Mouse (Mus musculus): ENCODE measurements around the gene Rtl8a.
"Not testable (repeated sequence)": the region's sequence is repeated elsewhere in the genome, so short reads cannot be mapped to it uniquely, and the experiment has no call there.

The Rtl8a gene

GRCm38 (mm10) chrX:53642980-53643961 lies at the start of gene Rtl8a:
TSS of gene Rtl8a (minus strand) at chrX:53643682.
- peak; percentile 58 for DNase-seq

GRCm38 (mm10) chrX:53693141-53693540 lies 49.7 kb upstream of the Rtl8a start:
- DNase-seq: no peak

DNA sequence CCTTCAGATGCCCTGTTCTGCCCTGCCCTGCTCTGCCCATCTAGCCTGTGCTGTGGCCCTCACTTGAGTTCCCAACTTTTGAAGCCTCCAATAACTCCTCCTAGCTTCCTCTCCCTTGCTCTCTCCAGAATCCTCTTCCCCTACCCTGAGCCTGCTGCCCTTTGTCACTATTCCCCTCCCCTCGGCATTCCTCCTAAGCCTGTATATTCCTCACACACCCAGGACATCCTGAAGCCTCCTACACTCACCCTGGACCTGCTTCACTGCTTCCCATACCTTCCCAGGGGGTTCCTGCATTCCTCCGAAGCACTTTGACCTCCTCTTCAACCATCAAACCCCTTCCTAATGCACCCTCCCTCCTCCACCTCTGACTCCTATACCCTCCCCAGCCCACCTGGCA lies 48.6 kb upstream of the Rtl8a start:
- DNase-seq: no peak

DNA sequence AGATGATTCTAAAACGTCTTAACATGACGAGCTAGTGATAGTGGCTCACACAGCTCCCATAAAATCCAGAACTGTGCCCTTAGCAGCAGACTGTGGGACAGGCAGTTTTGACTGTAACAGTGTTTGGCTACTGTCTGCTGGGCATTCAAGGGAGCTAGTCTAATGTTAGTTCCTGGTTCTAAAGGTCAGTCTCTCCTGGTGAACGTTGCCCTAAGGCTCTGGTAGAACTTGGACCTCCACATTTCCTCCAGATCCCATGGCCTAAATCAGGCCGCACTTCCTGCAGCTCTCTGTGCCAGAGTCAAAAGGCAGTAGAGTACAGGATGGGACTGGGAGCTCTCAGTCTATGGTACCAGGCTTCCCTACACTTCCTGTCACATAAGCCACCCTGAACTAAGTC lies 41.2 kb upstream of the Rtl8a start:
- DNase-seq: not testable (repeated sequence)

DNA sequence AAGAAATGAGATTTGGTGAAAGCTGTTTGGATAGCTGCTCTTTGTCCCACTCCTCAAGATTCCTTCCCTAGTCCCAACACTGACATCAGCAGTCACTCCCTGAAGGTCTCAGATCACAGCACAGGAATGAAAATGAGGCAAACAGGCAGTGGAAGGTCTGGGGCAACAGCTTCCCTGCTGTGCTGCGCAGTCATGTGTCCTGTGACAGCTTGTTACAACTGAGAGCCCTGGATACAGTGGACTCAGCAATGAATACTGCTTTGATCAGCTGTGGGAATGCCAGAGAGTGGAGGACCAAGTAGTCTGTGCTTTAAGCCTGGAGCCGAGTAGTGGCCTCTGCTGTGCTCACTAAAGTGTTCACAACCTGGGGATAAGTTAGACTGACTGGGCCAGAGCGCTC lies 39.2 kb upstream of the Rtl8a start:
- DNase-seq: not testable (repeated sequence)

DNA sequence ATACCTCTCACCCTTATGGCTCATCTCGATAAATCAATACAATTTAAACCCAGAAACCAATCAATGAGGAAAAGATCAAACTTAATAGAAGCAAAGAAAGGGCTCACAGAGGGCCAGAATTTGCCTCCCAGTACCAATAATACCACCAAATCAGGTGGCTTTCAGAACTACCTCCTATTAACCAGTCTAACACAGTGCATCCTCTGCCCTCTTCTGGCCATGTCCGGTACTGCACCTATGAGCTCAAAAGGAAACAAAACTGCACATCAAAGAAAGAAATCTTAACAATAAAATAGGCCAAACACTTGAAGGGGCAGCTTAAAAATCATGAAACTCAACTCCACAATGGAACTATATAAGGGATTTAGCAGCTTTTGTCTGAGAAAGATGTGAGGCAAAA lies 33.5 kb upstream of the Rtl8a start:
- DNase-seq: peak; percentile 44

DNA sequence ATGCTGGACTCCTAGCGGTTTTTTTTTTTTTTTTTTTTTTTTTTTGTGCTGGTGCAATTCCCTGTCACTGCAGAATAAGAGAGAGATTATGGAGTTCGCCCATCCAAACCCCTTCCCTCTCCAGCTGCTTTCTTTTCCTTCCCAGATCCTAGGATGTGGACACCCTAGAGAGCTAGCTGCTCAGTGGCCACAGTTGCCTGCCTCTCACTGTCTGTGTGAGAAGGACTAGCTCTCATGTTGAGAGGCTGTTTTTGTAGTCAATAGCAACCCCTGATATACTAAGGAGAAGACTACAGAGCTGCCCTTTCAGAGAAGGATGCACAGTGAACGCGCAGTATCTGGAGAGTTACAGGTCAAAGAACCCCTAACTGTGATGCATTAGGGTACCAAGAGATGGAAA lies 27.2 kb upstream of the Rtl8a start:
- DNase-seq: not testable (repeated sequence)

DNA sequence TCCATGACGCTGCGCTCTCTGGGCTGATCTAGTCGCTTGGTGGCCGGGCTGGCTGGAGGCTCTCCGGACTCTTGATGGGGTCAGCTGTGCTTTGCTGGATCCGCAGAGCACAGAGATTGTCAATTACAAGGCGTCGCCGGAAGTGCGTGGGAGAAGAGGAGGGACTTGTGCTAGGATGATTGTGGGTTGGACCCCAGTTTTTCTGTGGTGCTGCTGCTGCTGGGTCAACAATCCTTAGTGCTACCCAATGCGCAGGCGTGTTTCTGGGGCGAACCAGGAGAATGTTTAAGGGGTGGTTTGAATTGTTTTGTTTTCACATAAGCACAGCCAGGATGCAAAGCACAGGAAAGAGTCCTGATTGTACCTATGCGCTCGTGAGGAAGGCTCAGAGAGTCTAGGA lies 26.8 kb upstream of the Rtl8a start, which contains the start of gene Rtl8b:
Rtl8b (minus strand) TSS at position 115 of the 400 bp plus-strand sequence.
- DNase-seq: peak; percentile 80

DNA sequence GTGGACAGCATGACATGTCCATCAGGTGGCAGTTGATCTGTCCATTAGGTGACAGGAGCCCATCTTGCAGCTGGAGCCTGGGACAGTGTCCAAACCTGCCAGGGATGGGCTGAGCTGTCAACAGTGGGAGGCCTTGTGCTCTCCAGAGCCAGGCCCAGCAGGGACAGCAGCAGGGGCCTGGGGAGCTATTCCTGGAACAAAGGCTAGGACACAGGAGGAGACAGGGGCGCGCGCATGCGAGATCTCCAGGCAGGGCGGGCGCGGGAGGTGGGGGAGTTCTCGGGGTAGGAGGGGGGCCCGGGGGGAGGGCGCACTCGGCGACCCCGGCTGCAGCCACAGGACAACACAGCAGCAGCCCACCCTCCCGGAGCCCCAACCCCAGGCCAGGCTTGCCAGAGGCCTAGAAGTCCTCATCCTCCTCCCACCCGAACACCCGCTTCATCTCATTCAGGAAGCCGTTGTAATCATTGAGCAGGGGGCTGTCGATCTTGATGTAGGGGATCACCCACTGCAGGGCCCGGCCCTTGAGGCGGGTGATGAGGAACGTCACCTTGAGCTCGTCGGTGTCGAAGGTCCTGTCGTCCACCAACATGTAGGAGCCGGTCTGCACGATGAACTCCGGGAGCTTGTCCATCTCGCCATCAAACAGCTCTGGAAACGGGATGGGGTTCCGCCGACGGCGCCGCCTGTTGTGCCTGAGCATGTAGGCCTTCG lies 26.2 kb upstream of the Rtl8a start:
- DNase-seq: not testable (repeated sequence)

DNA sequence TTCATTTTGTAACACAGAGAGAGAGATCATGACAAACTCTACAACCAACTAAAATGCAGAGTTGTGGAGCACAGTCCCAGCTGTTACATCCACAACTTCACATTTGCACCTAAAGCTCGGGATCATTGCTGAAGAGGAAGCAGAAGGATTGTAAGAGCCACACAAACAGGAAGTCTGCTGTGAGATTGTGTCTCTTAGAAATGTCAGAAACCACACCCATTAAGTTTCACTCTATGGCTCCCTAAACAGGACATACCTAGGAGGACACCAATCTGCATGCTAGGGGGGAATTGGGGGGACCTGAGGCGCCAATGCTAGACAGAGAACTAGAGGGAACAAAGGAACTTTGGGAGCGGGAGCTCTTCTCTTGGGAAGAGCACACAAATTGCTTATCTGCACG lies 9.4 kb upstream of the Rtl8a start:
- DNase-seq: not testable (repeated sequence)

GRCm38 (mm10) chrX:53645885-53646284 lies 2.4 kb upstream of the Rtl8a start:
- DNase-seq: no peak

GRCm38 (mm10) chrX:53642604-53642979 lies 890 bp downstream of the Rtl8a start:
- peak; percentile 4 for DNase-seq

GRCm38 (mm10) chrX:53638107-53638506 lies 5.4 kb downstream of the Rtl8a start:
- DNase-seq: not testable (repeated sequence)

DNA sequence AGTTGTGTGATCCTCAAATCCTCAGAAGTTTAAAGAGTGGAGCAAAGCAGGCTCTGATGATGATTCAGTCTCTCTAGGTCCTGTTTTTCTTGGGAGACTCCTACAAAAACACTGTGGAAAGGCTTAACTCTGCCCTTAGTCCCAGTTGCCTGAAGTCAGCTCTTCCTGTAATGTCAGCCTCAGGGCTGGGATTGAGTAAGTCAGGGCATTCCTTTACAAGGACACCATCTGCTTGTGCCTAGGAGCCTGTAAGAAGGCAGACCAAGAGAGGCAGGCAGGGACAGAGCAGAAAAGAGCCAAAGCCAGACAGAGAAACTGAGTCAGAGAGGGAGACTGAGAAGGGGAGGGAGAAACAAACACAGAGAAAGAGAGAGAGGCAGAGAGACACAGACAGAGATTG lies 32.1 kb downstream of the Rtl8a start:
- not testable (repeated sequence) for DNase-seq

DNA sequence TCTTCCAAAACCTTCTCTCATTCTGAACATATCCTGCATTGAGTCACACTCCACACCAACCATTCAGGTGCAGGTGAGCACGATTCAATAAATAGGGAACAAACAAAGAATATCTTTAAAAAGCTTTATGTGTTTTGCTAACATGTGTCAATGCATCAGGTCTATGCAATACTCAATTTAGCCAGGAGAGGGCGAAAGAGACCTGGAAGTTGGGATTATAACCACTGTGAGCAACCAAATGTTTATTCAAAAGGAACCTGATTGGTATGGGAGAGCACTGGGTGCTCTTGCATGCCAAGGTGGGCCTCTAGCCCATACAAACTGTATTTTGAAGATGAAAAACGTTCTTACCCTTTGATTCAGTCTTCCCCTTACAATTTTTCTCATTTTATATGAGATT lies 32.9 kb downstream of the Rtl8a start:
- DNase-seq: peak; percentile 36

DNA sequence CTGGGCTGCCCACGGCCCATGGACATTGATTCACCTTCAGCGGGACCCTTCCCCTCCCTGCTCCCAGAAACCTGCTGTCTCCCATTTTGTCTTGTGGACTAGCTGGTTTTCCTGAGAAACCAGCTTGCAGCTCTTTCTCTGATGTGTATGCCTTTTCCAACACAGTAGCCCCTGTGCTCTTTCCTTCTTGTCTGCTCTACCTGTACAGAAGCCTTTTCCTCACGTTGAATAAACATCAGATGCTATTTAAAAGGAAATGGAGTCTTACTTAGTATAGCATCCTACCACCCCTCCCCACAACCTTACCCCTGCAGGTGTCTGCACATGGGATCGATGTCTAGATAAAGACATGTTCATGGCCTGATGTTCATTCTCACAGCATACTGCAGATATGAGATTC lies 34.6 kb downstream of the Rtl8a start, which contains the start of gene Gm14597:
Gm14597 (minus strand) TSS at position 101 of the 400 bp plus-strand sequence.
- DNase-seq: not testable (repeated sequence)

GRCm38 (mm10) chrX:53608122-53608813 lies 35.2 kb downstream of the Rtl8a start:
- DNase-seq: peak; percentile 11

DNA sequence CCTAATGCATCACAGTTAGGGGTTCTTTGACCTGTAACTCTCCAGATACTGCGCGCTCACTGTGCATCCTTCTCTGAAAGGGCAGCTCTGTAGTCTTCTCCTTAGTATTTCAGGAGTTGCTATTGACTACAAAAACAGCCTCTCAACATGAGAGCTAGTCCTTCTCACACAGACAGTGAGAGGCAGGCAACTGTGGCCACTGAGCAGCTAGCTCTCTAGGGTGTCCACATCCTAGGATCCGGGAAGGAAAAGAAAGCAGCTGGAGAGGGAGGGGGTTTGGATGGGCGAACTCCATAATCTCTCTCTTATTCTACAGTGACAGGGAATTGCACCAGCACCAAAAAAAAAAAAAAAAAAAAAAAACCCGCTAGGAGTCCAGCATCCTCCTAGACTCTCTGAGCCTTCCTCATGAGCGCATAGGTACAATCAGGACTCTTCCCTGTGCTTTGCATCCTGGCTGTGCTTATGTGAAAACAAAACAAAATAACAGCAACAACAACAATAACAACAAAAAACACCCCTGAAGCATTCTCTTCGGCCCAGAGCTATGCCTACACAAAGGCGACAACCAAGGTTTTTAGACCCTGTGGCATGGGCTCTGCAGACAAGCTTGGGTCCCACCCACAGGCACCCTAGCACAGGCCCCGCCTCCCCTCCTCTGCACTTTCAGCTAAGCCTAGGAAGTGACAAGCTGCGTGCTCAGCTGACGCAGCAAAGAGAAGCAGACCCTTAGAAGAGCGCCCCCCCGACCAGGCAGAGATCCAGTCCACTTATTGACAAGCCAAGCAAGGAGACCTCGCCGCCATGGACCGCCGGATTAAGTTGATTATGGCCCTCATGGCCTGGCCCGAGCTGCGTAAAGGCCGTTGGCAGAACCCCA lies 36.0 kb downstream of the Rtl8a start, which contains the start of gene Rtl8c:
Rtl8c (plus strand) TSS at position 791 of the 880 bp plus-strand sequence.
- peak; percentile 74 for DNase-seq

GRCm38 (mm10) chrX:53606176-53606575 lies 37.3 kb downstream of the Rtl8a start:
- not testable (repeated sequence) for DNase-seq

DNA sequence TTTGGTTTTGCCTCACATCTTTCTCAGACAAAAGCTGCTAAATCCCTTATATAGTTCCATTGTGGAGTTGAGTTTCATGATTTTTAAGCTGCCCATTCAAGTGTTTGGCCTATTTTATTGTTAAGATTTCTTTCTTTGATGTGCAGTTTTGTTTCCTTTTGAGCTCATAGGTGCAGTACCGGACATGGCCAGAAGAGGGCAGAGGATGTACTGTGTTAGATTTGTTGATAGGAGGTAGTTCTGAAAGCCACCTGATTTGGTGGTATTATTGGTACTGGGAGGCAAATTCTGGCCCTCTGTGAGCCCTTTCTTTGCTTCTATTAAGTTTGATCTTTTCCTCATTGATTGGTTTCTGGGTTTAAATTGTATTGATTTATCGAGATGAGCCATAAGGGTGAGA lies 43.5 kb downstream of the Rtl8a start:
- peak; percentile 16 for DNase-seq

Measured in right cerebral cortex, postnatal 25 days (tissue).